Mouse (Mus musculus): ENCODE data around the gene Clcn2.

The Clcn2 gene

DNA sequence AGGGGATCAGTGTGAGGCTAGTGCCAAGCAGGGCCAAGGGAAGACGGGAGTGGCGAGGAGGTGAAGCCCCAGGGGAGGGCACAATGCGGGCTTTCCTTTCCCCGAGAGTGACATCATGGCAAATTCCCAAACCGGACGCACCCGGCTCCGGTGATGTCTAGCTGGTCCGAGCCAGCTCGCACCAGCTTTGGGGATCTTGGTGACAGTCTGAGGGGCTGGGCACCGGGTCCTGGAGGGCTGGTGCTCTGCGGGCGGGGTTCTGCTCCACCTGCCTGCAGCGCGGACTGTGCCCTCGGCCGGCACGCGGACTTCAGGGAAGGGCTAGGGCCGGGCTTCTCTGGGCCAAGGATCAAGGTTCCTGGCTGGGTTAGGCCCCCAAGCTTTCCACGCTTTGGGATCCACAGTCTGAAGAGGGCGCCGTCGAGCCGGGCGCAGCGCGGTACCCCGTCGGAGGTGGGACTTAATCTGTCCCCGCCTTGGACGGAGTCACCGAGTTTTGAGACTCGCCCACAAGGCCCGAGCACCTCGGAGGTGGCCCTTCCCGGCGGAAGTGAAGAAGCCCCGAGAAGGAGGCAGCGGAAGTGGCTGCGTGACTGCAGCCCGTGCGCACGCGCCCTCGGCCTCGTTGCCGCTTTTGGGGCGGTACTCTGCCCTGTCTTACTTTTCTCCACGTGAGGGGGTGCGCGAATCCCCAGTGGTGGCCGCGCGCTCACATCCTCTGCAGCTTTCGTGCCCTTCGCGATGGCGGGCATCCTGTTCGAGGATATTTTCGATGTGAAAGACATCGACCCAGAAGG lies at the start of gene Clcn2, which contains the start of gene Polr2h:
Clcn2 (minus strand) TSS at position 566 of the 797 bp plus-strand sequence.
Polr2h (plus strand) TSS at position 485 of the 797 bp plus-strand sequence.
- DNase-seq (ENCODE audit: low spot score), result peak; percentile 95

GRCm38 (mm10) chr16:20765244-20765643 lies 47.7 kb upstream of the Clcn2 start:
- no peak for DNase-seq (ENCODE audit: low spot score)

- DNase-seq (ENCODE audit: low spot score), result no peak
Measured at GRCm38 (mm10) chr16:20761681-20762080, 44.1 kb upstream of the Clcn2 start.

- DNase-seq (ENCODE audit: low spot score), result no peak
Measured at GRCm38 (mm10) chr16:20757385-20757784, 39.8 kb upstream of the Clcn2 start.

GRCm38 (mm10) chr16:20756052-20756451 lies 38.5 kb upstream of the Clcn2 start:
- no peak for DNase-seq (ENCODE audit: low spot score)

GRCm38 (mm10) chr16:20750518-20750917 lies 33.0 kb upstream of the Clcn2 start:
- DNase-seq (ENCODE audit: low spot score), result no peak

DNA sequence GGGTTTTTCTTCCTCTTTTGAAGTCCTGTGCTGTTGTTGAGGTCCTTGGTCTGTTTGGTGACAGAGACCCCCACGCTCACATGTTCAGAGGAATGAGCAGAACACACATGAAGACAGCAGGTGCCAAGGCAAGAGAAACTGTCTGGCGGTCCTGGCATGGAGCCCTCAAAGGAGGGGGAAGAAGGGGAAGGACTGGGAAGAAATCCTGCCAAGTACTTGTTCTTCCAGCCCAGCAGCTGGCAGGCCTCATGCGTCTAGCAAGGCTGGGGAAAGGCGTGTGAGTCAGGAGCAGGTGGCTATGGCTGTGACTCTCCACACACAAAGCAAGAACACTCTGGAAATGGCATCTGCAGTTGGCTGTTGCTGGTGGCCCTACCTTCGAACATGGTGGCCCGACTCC lies 29.1 kb upstream of the Clcn2 start:
- peak; percentile 72 for DNase-seq (ENCODE audit: low spot score)

- no peak for DNase-seq (ENCODE audit: low spot score)
Measured at GRCm38 (mm10) chr16:20739845-20740244, 22.3 kb upstream of the Clcn2 start.

DNA sequence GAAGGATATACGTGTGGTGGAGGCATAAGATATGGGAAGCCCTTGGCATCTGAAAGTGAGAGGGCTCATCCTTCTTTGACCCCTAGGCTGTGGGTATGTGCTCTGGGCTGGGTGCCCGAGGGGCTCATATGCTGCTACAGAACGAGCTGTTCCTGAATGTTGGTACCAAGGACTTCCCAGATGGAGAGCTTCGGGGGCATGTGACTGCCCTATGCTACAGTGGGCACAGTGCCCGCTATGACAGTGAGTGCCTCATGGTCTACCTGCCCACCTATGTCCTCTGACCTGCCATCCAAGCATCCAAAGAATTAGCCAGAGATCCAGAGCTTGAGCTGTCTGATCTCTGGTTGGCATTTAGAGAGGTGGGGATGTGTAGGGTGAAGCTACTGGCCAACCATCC lies 19.3 kb upstream of the Clcn2 start:
- DNase-seq (ENCODE audit: low spot score), result no peak

- no peak for DNase-seq (ENCODE audit: low spot score)
Measured at GRCm38 (mm10) chr16:20736168-20736567, 18.6 kb upstream of the Clcn2 start.

DNA sequence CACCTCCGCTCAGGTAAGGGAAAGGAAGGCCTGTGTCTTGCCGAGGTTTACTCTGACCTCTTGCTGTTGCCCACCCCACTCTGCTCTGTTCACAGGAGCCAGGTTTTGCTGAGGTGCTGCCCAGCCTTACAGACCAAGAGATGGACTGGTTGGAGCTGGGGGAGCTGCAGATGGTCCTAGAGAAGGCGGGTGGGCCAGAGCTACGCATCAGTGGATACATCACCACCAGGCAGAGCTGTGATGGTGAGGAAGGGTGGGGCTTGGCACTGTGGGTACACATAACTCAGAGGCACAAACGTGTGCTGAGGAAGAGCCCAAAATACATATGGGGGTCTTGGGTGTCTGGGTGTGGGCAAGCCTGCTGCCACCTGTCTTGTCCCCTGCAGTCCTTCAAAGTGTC lies 18.1 kb upstream of the Clcn2 start:
- DNase-seq (ENCODE audit: low spot score), result no peak

- no peak for DNase-seq (ENCODE audit: low spot score)
Measured at GRCm38 (mm10) chr16:20733731-20734730, 16.5 kb upstream of the Clcn2 start, which contains the start of gene Thpo. Thpo (minus strand) TSS chr16:20734511.

- DNase-seq (ENCODE audit: low spot score), result no peak
Measured at GRCm38 (mm10) chr16:20732925-20733730, 15.6 kb upstream of the Clcn2 start, which contains the start of gene Chrd. Chrd (plus strand) TSS chr16:20733127.

GRCm38 (mm10) chr16:20732251-20732924 lies 14.8 kb upstream of the Clcn2 start:
- DNase-seq (ENCODE audit: low spot score), result no peak

GRCm38 (mm10) chr16:20731688-20732087 lies 14.1 kb upstream of the Clcn2 start:
- no peak for DNase-seq (ENCODE audit: low spot score)

DNA sequence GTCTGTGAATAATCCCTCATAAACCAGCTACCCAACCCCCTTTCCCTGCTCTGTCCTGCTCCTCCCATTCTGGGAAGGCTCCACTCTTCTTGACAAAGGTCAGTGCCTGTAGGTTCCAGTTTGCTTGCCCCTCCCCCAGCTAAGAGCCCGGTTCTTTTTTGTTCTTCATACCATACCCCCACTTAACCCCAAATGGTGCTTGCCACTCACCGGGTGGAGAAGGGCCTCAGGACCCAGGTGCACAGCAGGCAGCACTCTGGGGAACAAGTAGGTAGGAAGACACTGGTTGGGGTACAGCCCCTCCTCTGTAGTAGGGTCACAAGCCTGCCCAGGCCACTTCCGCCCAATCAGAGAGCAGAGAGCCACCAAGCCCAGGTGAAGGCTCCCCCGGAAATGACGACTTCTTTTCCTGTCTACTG lies 12.8 kb upstream of the Clcn2 start:
- DNase-seq (ENCODE audit: low spot score), result no peak

GRCm38 (mm10) chr16:20726384-20726783 lies 8.8 kb upstream of the Clcn2 start:
- DNase-seq (ENCODE audit: low spot score), result no peak

DNA sequence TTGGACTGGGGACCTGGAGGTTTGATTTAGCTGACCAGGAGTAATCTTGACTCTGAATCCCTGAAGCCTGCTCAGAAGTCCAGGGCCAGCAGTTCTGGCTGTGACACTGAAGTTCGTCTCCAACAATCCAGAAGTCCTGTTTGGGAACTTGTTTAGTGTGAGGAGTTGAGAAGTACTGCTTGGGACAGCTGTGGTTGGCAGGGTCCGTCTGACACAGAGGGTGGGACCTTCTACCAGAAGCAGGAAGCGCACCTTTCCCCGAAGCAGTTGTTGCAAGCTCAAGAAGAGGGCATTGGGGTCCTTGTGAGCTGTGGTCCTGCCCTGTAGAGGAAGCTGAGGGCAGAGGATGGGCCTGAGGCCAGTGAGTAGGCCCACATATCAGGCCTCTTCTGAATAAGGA lies 8.2 kb upstream of the Clcn2 start:
- DNase-seq (ENCODE audit: low spot score), result no peak

DNA sequence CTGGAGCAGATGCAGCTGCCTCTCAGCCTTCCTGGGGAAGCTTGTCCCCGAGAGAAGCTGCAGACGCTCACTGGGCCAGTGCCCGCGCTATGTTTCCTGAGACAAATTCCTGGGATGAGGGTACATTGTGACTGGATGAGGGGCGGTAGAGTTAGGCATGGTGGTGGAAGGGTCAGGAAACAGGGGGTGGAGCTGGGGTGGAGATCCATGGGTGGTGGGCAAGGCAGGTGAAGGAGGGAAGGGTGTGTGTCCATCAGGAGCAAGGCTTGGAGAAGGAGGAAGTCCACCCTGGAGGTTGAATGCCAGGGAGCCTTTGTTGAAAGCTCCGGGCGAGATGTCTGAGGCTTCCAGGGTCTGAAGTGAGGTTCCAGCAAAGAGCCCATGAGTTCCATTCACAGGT lies 7.8 kb upstream of the Clcn2 start:
- DNase-seq (ENCODE audit: low spot score), result no peak

DNA sequence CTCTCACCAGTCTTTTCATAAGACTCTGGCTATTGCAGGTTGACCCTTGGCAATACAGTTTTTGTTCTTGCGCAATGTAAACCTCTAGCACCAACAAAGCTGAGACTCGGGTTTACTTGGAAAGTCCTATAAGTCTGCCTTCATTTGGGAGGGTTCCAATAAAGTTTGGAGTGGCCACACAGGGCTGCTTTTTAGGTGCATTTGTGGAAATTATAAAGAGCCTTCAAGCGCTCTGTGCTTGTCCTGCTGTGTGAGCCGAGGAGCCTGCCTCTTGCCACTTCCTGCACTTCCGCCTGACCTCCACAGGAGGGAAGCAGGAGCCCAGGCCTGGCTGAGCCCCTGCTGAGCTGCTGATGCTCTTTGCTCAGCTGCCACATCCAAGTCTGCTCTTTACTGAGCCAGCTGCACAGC lies 6.8 kb upstream of the Clcn2 start:
- DNase-seq (ENCODE audit: low spot score), result no peak

DNA sequence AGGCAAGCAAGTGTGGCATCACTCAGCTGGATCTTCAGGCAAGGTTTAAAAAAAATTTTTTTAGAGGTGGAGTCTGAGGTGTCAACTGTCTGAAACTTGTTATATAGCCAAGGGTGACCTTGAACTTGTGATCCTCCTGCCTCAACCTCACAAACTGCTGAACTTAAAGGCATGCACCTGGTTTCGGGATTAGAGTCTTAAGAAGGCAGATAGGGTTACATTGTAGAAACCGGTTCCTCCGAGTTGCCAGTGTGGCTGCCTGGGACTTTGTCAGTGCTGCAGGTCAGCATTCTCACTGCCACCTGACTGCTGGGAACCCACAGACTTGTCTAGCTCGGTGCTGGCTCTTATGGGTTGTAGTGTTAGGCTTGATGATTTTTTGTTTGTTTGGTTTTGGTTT lies 5.7 kb upstream of the Clcn2 start:
- no peak for DNase-seq (ENCODE audit: low spot score)

Measured in testis, postnatal 14 days (tissue).